Mouse (Mus musculus) C2C12 (cell line): ENCODE results near the gene Smco3. TPM values are rescaled to one million over a fixed set of nuclear protein-coding genes. Genes with fewer than 3 reads are reported as not detected.

Experiments used
- H3K27me3 ChIP-seq: one replicate; pipeline ENCODE4 v1.6.1; 2011; ENCODE audit not compliant: control insufficient read depth, insufficient read depth, insufficient read length
- H3K36me3 ChIP-seq: one replicate; pipeline ENCODE4 v1.6.1; 2011; ENCODE audit not compliant: control insufficient read depth, insufficient read depth
- H3K4me3 ChIP-seq: one replicate; pipeline ENCODE4 v1.5.1; 2011; ENCODE audit warnings: mild to moderate bottlenecking, control low read depth; ENCODE audit not compliant: poor library complexity, insufficient read depth, severe bottlenecking
- H3K79me2 ChIP-seq: one replicate; pipeline ENCODE4 v1.6.1; 2011; ENCODE audit not compliant: control insufficient read depth, insufficient read depth
- H3K79me3 ChIP-seq: one replicate; pipeline ENCODE4 v1.6.1; 2011; ENCODE audit warnings: low read depth, control low read depth
- H3ac ChIP-seq: one replicate; pipeline ENCODE3; 2011; ENCODE audit warnings: low read depth; ENCODE audit not compliant: control insufficient read depth, insufficient read length
- CEBPB ChIP-seq: IDR thresholded peaks from one replicate; pipeline ENCODE4 v1.6.1; 2011; ENCODE audit warnings: low read depth, mild to moderate bottlenecking, control low read depth, moderate library complexity
- CTCF ChIP-seq: IDR thresholded peaks from one replicate; pipeline ENCODE4 v1.5.1; 2011; ENCODE audit not compliant: control insufficient read depth, insufficient read depth, insufficient read length
- FOSL1 ChIP-seq: IDR thresholded peaks from one replicate; pipeline ENCODE4 v1.8.0; 2011; ENCODE audit warnings: mild to moderate bottlenecking, low read length; ENCODE audit not compliant: poor library complexity, insufficient read depth, severe bottlenecking
- MAX ChIP-seq: IDR thresholded peaks from one replicate; pipeline ENCODE4 v1.6.1; 2011; ENCODE audit warnings: mild to moderate bottlenecking, control low read depth
- MYOD1 ChIP-seq: IDR thresholded peaks from one replicate; pipeline ENCODE4 v1.6.1; 2011; ENCODE audit warnings: low read depth; ENCODE audit not compliant: control insufficient read depth, insufficient read length
- MYOG ChIP-seq: IDR thresholded peaks from one replicate; pipeline ENCODE4 v1.6.1; 2011; ENCODE audit not compliant: control insufficient read depth, insufficient read length; ENCODE audit errors: extremely low read depth
- USF1 ChIP-seq: IDR thresholded peaks from one replicate; pipeline ENCODE4 v1.6.1; 2011; ENCODE audit warnings: low read depth, mild to moderate bottlenecking, control low read depth, moderate library complexity
- polyA plus RNA-seq: library from polyadenylated mRNA; unstranded; fragments of >200 nt; fragmentation: generic; extraction: Trizol; gene quantifications from one replicate; pipeline ENCODE4 v1.2.1, GENCODE M21; 2012; ENCODE audit warnings: missing spikeins

The Smco3 gene
- polyA plus RNA-seq, 1 experiment = 0.11 TPM

DNA sequence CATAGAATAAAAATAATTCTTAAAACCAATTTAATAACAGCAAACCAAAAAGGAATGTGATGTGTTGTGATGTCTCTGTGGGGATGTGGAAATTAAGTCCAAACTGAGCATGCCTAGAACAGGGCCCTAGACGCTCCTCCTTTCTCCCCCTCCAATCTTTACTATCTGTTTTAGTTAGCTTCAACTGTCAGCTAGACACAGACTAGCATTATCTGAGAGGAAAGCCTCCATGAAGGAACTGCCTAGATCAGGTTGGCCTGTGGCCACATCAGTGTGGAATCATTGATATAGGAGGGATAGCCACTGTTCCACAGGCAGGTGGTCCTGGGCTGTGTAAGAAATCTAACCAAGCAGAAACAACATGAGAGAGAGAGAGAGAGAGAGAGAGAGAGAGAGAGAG lies 40.1 kb downstream of the Smco3 start:
- Histone ChIP-seq H3K79me2 (no peaks in the 10 kb centered on the region), H3K4me3 (no peak overlapping the region), H3K36me3 (no peaks in the 10 kb centered on the region), H3ac (no peak overlapping the region), H3K79me3 (no peaks in the 10 kb centered on the region), H3K27me3 (peaks cover 8% of the 10 kb centered on the region)
- no peak for TF ChIP-seq USF1
- no peak for TF ChIP-seq CTCF
- no peak for TF ChIP-seq FOSL1
- TF ChIP-seq MYOD1 = no peak
- TF ChIP-seq MYOG = no peak
- no peak for TF ChIP-seq CEBPB
- TF ChIP-seq MAX = no peak

DNA sequence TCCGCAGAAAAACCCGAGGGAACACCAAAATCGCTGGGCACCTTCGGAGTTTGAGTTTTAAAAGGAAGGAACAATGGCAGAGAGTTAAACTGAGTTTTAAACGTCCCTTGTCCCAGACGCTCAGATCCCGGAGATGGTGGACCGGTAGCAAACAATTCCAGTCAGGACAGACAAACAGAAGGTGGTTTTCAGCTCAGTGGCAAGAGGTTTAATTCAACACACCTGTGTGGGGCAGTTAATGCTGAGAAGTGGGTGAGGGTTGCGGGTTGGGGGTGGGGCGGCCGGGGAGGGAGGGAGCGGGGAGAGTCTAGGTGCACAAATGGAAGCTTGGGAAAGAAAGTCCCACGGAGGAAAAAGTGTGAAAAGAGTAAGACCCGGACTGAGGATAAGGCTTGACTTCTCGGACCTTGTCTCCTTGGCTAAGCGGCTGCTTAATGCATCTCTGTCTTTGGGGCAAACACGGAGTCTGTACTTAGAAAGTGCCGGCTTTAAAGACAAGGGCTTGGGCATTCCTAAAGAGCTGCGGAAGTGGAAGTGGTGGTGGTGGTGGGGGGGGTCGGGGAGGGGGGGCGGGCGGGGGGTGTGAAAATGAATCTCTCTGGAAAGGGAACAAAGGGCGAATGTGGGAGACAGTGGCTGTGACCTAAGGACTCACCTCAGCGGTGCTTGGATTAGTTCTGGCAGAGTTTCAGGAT lies 41.3 kb downstream of the Smco3 start:
- Histone ChIP-seq H3K79me2 (no peaks in the 10 kb centered on the region), H3K79me3 (no peaks in the 10 kb centered on the region), H3K4me3 (no peak overlapping the region), H3K27me3 (peaks cover 8% of the 10 kb centered on the region), H3ac (no peak overlapping the region), H3K36me3 (no peaks in the 10 kb centered on the region)
- no peak for TF ChIP-seq FOSL1
- no peak for TF ChIP-seq CEBPB
- no peak for TF ChIP-seq MAX
- no peak for TF ChIP-seq USF1
- TF ChIP-seq MYOD1 = no peak
- TF ChIP-seq CTCF = no peak
- no peak for TF ChIP-seq MYOG

DNA sequence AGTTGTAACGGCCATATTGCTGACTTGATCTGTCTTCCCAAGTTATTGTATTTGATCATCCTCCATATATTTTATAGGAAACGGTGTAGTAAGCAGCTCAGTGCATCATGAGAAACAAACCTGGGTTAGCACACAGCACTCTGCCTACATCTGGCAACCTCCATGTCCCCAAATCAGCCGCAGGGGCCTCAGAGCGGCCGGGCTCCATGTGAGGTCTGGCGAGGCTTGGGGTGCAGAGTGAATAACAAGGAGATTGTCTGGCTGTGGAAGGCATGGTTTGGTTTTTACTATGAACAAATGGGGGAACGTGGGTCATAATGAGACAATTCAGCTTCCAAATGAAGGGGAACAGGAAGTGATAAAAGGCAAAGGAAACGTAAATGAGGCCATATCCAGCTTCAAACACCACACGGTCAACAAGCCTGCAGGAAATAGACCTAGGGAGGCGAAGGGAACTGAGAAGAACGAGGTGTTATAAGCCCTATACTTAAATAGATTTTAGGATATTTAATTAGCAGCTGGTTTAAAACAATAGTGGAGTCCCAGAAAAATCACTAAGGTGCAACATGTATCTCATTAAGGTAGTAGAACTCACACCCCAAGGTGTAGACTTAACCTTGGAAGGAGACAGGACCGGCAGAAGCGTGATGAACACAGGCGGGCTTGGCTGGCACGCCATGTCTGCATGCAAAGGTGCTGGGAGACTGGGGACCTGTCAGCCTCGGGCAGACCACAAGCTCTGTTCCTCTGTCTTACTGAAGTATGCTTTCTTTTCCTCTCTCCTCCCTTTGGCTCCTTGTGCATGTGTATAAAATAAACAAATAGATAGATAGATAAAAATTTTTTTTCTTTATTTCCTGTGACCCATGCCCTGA lies 42.1 kb downstream of the Smco3 start:
- no peak overlapping the region for H3K4me3 ChIP-seq
- H3K79me3 ChIP-seq = no peaks in the 10 kb centered on the region
- TF ChIP-seq USF1 (no peak), CEBPB (no peak)
- H3K36me3 ChIP-seq = no peaks in the 10 kb centered on the region
- peaks cover 8% of the 10 kb centered on the region for H3K27me3 ChIP-seq
- H3K79me2 ChIP-seq = no peaks in the 10 kb centered on the region
- no peak overlapping the region for H3ac ChIP-seq

DNA sequence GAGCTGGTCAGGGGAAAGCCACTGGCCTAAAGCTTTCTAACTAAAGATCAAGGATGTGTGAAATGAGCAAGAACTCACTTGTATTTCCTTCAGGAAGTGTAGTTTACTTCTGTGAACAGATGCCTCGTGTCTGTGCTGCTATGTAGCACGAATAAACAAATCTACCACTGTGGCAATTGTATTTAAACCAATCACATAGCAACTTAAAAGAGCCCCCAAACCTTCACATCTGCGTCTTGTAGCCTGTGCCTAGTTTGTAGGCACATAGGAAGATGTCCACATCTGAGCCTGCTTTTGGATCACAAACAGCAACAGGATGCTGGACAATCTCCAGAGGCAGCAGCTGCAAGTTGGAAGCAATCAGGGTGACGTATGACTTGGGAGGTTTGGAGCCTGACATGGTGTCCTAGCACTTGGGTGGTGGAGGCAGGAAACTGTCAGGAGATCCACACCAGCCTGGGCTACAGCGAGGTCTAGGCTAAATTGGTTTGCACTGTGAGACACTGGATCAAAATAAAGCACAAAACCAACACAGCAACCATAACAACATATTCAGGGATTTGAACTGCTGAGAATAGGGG lies 45.8 kb downstream of the Smco3 start:
- Histone ChIP-seq H3K36me3 (no peaks in the 10 kb centered on the region), H3ac (no peak overlapping the region), H3K27me3 (peaks cover 8% of the 10 kb centered on the region), H3K79me2 (no peaks in the 10 kb centered on the region), H3K4me3 (no peak overlapping the region), H3K79me3 (no peaks in the 10 kb centered on the region)
- no peak for TF ChIP-seq USF1
- TF ChIP-seq MAX = no peak
- TF ChIP-seq FOSL1 = no peak
- no peak for TF ChIP-seq MYOG

DNA sequence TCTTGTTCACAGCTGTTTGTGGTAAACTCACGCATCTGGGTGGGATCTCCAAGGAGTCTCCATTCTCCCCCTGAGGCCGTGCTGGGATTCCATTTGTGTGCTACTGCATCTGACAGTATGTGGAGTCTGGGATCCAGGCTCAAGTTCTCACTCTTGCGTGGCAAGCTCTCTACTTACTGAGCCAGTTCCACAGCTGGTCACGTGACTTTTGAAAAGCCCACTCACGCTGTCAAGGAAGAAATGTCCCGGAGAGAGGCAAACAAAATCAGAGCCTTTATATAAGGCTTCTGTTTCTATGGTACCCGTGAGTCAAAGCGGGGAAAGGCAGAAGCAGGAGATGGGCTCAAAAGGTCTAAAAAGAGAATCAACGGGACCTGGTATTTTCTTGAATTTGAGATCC lies 52.5 kb downstream of the Smco3 start:
- TF ChIP-seq USF1 = no peak
- no peak for TF ChIP-seq MYOD1
- TF ChIP-seq MAX = no peak
- TF ChIP-seq FOSL1 = no peak
- no peak for TF ChIP-seq CTCF
- no peak for TF ChIP-seq MYOG
- TF ChIP-seq CEBPB = no peak
- H3K4me3 ChIP-seq = no peak overlapping the region
- H3K79me2 ChIP-seq = no peaks in the 10 kb centered on the region

GRCm38 (mm10) chr6:136782146-136782545 lies 53.1 kb downstream of the Smco3 start:
- no peaks in the 10 kb centered on the region for H3K36me3 ChIP-seq
- no peaks in the 10 kb centered on the region for H3K79me3 ChIP-seq
- TF ChIP-seq MAX = no peak
- no peak for TF ChIP-seq USF1
- no peak for TF ChIP-seq CTCF
- TF ChIP-seq FOSL1 = no peak
- no peak for TF ChIP-seq MYOD1
- no peak for TF ChIP-seq MYOG
- no peak for TF ChIP-seq CEBPB
- peaks cover 7% of the 10 kb centered on the region for H3K27me3 ChIP-seq
- no peaks in the 10 kb centered on the region for H3K79me2 ChIP-seq
- H3K4me3 ChIP-seq = no peak overlapping the region
- H3ac ChIP-seq = no peak overlapping the region

More for the DNA sequence above, 52.5 kb downstream of the Smco3 start:
- peaks cover 7% of the 10 kb centered on the region for H3K27me3 ChIP-seq
- no peaks in the 10 kb centered on the region for H3K36me3 ChIP-seq
- no peak overlapping the region for H3ac ChIP-seq
- no peaks in the 10 kb centered on the region for H3K79me3 ChIP-seq
